Mouse (Mus musculus): ENCODE results near the gene Slc36a1. TPM values are rescaled to one million over a fixed set of nuclear protein-coding genes. Genes with fewer than 3 reads are reported as not detected.

Gene Slc36a1
- total RNA-seq (2021) = 1 to 10 TPM; 4.7 to 5.7 TPM
- long read RNA-seq, experiment 1, partial matches to known transcripts = 1 of 4 reads
- long read RNA-seq, experiment 1, other reads (novel, unspliced or antisense) = 3 of 4 reads
- long read RNA-seq, experiment 2, partial matches to known transcripts = 0 of 2 reads
- long read RNA-seq, experiment 2, other reads (novel, unspliced or antisense) = 2 of 2 reads

DNA sequence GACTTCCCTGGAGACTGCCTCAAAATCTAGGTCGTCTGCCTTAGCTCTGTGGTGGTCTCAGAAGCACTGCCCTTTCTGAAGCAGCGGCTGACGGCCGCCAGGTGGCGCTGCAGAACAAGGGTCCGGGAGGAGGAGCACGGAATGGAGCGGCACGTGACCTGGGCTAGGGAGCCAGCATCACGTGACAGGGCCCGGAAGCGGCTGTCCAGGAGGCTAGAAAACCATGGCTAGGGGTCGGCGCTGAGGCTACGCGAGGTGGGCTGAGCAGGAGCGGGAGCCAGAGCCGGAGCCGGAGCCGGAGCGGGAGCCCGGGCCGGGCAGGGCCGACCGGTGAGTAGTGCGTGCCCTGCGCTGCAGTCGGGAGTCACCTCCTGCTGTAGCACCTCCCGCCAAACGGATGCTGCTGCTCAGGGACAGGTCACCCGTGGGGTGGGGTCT, at the start of gene Slc36a1:
Slc36a1 (plus strand) TSS at position 192 of the 438 bp plus-strand sequence.
- DNase-seq = peak; percentile 97
- intact Hi-C loops (cut with DNase I; ENCODE audit: low total_unique reads) = loop anchor here (5.0 kb wide), 2 partner anchors 33 to 48 kb away; no protein-coding TSS in a partner anchor

DNA sequence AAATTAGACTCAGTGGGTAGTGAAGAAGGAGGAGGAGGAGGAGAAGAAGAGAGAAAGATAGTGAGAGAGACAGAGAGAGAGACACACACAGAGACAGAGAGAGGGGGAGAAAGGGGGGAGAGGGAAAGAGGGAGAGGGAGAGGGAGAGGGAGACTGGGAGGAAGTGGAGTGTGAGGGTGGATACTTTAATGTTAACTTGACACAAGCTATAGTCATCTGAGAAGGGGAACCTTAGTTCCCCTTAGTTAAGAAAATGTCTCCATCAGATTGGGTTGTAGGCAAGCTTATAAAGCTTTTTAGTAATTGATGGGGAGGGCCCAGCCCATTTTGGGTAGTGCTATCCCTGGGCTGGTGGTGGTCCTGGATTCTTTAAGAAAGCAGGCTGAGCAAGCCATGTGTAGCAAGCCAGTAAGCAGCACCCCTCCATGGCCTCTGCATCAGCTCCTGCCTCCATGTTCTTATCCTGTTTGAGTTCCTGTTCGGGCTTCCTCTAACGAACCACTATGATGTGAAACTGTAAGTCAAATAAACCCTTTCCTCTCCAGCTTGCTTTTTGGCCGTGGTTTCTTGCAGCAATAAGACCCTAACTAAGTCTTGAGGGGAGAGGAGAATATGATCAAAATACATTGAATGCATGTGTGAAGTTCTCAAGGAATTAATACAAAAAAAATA, 49.6 kb upstream of the Slc36a1 start:
- no peak for DNase-seq
- intact Hi-C loops (cut with DNase I; ENCODE audit: low total_unique reads) = loop anchor here (10.0 kb wide), 1 partner anchor 150 kb away; no protein-coding TSS in a partner anchor

DNA sequence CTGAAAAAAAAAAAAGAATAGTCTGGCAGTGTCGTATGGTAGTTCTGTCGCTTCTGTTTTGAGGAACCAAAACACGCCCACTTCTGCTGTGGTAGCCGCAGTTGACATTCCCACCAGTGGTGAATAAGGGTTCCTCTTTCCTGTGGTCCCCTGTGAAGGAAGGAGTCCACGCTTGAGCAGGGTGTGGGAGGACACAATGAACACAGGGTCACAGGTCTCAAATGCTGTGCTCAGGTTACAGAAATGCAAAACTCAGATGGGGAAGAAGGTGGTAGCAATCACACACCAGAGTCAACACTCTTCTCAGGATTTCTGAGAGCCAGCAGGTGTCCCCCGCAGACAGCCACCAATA, 49.1 kb upstream of the Slc36a1 start:
- no peak for DNase-seq
- intact Hi-C loops (cut with DNase I; ENCODE audit: low total_unique reads) = loop anchor here (10.0 kb wide), 1 partner anchor 150 kb away; no protein-coding TSS in a partner anchor

DNA sequence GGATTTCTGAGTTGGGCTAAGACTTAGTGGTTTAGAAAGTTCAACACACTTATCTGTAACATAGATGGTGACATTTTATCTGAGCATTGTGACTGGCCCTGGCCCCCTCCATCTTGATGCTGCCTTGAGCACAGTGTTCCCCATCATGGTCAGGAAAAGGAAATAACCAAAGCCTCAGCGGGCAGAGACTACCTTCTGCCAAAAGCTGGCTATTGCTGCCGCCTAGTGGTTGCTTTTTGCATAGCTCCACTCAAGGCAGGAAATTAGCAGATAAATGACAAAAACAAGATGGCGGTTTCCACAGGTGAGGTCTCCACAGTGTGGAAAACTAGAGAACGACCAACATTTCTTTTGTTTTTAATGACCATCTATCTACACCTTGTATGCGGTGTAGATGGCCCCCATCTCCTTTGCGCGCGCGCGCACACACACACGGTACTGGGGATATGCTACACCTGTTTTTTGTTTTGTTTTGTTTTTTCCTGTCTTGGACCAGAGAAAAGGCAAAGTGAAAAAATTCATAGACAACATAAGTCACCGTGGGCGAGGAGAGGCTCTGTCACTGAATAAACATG, 45.3 kb upstream of the Slc36a1 start:
- intact Hi-C loops (cut with DNase I; ENCODE audit: low total_unique reads) = loop anchor here (10.0 kb wide), 1 partner anchor 154 kb away; no protein-coding TSS in a partner anchor
- DNase-seq = peak; percentile 71

DNA sequence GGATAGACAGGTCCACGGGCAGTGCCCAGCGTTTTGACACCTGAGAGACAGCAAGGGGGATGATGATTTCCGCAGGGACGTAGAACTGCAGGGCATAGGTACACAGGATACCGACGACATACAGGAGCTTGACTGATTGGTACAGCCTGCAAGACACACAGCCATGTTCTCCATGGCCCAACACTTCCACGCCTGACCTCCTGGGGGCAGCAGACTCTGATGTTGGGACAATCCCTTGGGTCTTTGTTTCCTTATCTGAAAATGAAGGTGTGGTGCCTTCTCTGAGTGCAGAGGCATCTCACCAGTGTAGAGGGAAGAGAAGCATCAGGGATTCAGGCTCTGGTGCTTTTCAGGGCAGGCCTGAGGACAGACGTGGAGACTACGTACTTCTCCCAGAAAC, 41.5 kb upstream of the Slc36a1 start:
- intact Hi-C loops (cut with DNase I; ENCODE audit: low total_unique reads) = no loop called here
- no peak for DNase-seq

DNA sequence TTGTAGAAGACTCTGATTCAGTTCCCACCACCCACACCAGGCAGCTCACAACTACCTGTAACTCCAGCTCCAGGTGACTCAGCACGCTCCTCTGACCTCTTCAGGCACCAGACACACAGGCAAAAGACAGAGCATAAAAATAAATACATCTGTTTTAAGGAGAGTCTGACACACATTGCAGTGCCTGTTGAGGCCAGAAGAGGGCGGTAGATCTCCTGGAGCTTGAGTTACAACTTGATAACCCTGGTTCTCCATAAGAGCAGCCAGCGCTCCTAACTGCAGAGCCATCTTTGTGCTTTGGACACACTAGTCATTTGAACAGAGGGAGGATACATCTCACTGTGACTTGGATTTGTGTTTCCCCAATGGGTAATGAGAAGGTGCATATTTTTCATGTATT, 39.4 kb upstream of the Slc36a1 start:
- intact Hi-C loops (cut with DNase I; ENCODE audit: low total_unique reads) = no loop called here
- peak; percentile 24 for DNase-seq

DNA sequence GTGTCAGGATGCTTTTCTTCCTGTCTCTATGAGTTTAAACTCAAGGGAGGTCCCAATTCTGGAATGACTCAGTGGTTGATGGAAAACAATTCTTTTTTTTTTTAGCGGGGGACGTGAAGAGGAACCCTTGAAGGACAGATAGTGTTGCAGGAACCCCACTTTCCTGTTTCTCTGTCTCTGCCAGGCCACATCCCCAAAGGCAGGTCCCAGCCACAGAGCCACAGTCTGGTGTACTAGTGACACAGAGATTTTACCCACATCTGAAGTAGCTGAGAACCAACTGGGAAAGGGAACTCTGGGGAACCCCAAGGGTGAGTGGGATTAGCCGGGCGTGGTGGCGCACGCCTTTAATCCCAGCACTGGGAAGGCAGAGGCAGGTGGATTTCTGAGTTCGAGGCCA, 38.4 kb upstream of the Slc36a1 start:
- DNase-seq = no peak
- intact Hi-C loops (cut with DNase I; ENCODE audit: low total_unique reads) = no loop called here

DNA sequence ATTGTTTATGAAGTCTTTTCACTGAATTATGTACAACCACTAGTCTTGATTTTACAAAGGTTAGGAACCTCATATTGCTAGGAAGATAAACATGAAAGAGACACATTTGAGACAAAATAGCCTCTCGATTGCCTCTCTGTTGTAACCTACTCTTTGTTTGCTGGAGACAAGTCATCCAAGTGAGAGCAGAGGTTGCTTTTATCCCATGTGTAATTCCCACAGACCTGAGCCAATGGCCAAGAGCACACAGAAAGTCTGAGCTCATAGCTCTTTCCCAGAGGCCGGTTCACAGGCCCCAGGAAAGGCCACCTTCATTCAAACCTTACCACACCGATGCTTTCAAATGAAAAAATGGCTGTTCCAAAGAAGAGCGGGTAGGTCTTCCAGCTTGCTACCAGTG, 35.6 kb upstream of the Slc36a1 start:
- intact Hi-C loops (cut with DNase I; ENCODE audit: low total_unique reads) = no loop called here
- DNase-seq = no peak

- intact Hi-C loops (cut with DNase I; ENCODE audit: low total_unique reads) = no loop called here
- DNase-seq = no peak
Observed at GRCm38 (mm10) chr11:55168914-55169313, 35.2 kb upstream of the Slc36a1 start.

- no peak for DNase-seq
- intact Hi-C loops (cut with DNase I; ENCODE audit: low total_unique reads) = no loop called here
Observed at GRCm38 (mm10) chr11:55170501-55170900, 33.6 kb upstream of the Slc36a1 start.

GRCm38 (mm10) chr11:55178830-55179229, 25.3 kb upstream of the Slc36a1 start:
- intact Hi-C loops (cut with DNase I; ENCODE audit: low total_unique reads) = no loop called here

GRCm38 (mm10) chr11:55179856-55180255, 24.3 kb upstream of the Slc36a1 start:
- no peak for DNase-seq
- intact Hi-C loops (cut with DNase I; ENCODE audit: low total_unique reads) = no loop called here

More at GRCm38 (mm10) chr11:55178830-55179229, 25.3 kb upstream of the Slc36a1 start:
- no peak for DNase-seq

DNA sequence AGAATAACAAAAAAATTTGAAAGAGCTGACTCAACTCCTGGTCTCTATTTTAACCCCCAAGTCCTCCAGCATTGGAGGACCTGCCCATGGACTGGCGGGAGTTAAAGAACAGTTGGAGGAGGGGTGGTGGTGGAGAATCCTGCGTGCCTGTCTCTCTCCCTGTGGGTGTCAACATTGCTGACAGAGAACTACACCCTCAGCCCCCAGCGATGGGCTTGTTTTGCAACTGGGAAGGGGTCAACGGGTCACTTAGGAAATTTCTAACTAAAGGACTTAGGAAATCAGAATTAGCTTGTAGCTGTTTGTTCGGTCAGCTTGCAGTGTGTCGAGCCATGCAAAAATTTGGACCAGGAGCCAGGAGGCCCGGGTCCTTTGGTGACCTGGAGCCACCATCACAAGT, 21.0 kb upstream of the Slc36a1 start:
- no peak for DNase-seq
- intact Hi-C loops (cut with DNase I; ENCODE audit: low total_unique reads) = no loop called here

DNA sequence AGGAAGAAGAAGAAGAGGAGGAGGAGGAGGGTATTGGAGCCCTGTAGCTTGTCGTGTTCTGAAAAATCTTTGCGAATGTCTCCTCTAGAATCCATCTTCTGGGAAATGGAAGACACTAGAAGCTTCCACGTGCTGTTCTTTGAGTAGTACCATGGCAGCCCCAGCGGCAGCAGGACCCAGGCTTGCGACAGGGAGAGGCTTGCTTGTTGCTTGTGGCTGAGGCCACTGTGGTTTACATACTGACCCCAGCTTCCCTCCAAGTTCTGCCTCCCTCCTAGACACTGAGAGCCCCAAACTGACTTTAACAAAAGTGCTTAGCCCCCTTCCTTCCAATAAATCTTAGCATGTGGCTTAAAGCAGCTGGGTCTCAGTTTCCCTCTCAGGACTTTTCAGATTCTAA, 19.9 kb upstream of the Slc36a1 start:
- intact Hi-C loops (cut with DNase I; ENCODE audit: low total_unique reads) = no loop called here
- DNase-seq = no peak

- intact Hi-C loops (cut with DNase I; ENCODE audit: low total_unique reads) = no loop called here
- no peak for DNase-seq
Observed at GRCm38 (mm10) chr11:55184733-55185291, 19.3 kb upstream of the Slc36a1 start, which contains the start of gene Slc36a2. Slc36a2 (minus strand) TSS chr11:55185077.

DNA sequence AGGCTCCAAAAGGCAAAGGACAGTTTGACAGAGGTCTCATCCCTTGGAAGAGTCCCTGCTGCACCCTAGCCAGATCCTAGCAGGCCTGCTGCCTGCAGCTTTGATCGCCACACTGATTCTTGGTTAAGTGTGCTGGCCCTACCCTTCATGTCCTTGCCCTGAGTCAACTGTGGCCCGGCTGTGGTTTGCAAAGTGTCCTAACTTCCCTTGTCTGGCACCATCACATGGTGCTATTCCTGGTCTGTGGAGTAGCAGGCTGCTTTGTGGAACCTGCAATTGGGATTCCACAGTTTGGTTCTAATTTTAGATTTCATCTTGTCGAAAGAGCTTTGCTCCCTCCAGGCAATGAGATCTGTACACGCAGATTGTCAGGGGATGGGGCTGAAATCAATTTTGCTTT, 16.9 kb upstream of the Slc36a1 start:
- intact Hi-C loops (cut with DNase I; ENCODE audit: low total_unique reads) = no loop called here
- no peak for DNase-seq

GRCm38 (mm10) chr11:55187777-55188176, 16.4 kb upstream of the Slc36a1 start:
- no peak for DNase-seq
- intact Hi-C loops (cut with DNase I; ENCODE audit: low total_unique reads) = no loop called here

- DNase-seq = no peak
- intact Hi-C loops (cut with DNase I; ENCODE audit: low total_unique reads) = no loop called here
Observed at GRCm38 (mm10) chr11:55190216-55190615, 13.9 kb upstream of the Slc36a1 start.

GRCm38 (mm10) chr11:55197086-55197485, 7.1 kb upstream of the Slc36a1 start:
- intact Hi-C loops (cut with DNase I; ENCODE audit: low total_unique reads) = no loop called here
- DNase-seq = no peak

GRCm38 (mm10) chr11:55197740-55198510, 6.2 kb upstream of the Slc36a1 start:
- intact Hi-C loops (cut with DNase I; ENCODE audit: low total_unique reads) = no loop called here

More at GRCm38 (mm10) chr11:55197740-55198510, 6.2 kb upstream of the Slc36a1 start:
- DNase-seq = no peak

Data from gastrocnemius, postnatal 14 days (tissue).